Mouse (Mus musculus): ENCODE data around the gene Cd44. TPM values are rescaled to one million over a fixed set of nuclear protein-coding genes. Genes with fewer than 3 reads are reported as not detected.

Cd44 gene
- polyA plus RNA-seq, 1 experiment from 2014 or later = 8.2 TPM

GRCm38 (mm10) chr2:102912951-102913350, 11.5 kb upstream of the Cd44 start:
- Histone ChIP-seq H3K36me3 (no peaks in the 10 kb centered on the region), H3K9me3 (no peaks in the 10 kb centered on the region), H3K4me1 (0 out of 2 replicates have a peak, but pooled peaks cover 3% of the 10 kb centered on the region), H3K4me2 (replicated peaks) (no peak overlapping the region), H3K27me3 (no peaks in the 10 kb centered on the region), H3K9ac (no peak overlapping the region), H3K4me3 (no peak overlapping the region), H3K27ac (no peak overlapping the region)
- WGBS = 61% methylated on average over 2 of the region's 2 CpGs
- ATAC-seq (ENCODE audit: insufficient number of reproducible peaks, insufficient read depth, low FRiP score, low TSS enrichment) = no peak

GRCm38 (mm10) chr2:102912469-102912868, 11.0 kb upstream of the Cd44 start:
- H3K27me3 ChIP-seq = no peaks in the 10 kb centered on the region
- H3K9me3 ChIP-seq = no peaks in the 10 kb centered on the region
- H3K9ac ChIP-seq = no peak overlapping the region
- no peaks in the 10 kb centered on the region for H3K36me3 ChIP-seq
- no peak for ATAC-seq (ENCODE audit: insufficient number of reproducible peaks, insufficient read depth, low FRiP score, low TSS enrichment)
- 0 out of 2 replicates have a peak, but pooled peaks cover 3% of the 10 kb centered on the region for H3K4me1 ChIP-seq
- WGBS = 71% methylated on average over 3 of the region's 3 CpGs
- no peak overlapping the region for H3K4me2 ChIP-seq (replicated peaks)
- H3K27ac ChIP-seq = no peak overlapping the region
- H3K4me3 ChIP-seq = no peak overlapping the region

GRCm38 (mm10) chr2:102909403-102909802, 7.9 kb upstream of the Cd44 start:
- H3K4me2 ChIP-seq (replicated peaks) = no peak overlapping the region
- H3K4me3 ChIP-seq = no peak overlapping the region
- 63% methylated on average over 1 of the region's 1 CpGs for WGBS
- H3K27me3 ChIP-seq = no peaks in the 10 kb centered on the region
- H3K36me3 ChIP-seq = no peaks in the 10 kb centered on the region
- H3K9me3 ChIP-seq = no peaks in the 10 kb centered on the region
- no peak for ATAC-seq (ENCODE audit: insufficient number of reproducible peaks, insufficient read depth, low FRiP score, low TSS enrichment)
- H3K27ac ChIP-seq = no peak overlapping the region
- H3K4me1 ChIP-seq = no peaks in the 10 kb centered on the region
- no peak overlapping the region for H3K9ac ChIP-seq

- Histone ChIP-seq H3K4me3 (no peak overlapping the region), H3K36me3 (no peaks in the 10 kb centered on the region)
- WGBS = 82% methylated on average over 3 of the region's 3 CpGs
These were observed 4.1 kb upstream of the Cd44 start for GRCm38 (mm10) chr2:102905604-102906003.

GRCm38 (mm10) chr2:102901828-102902223, 361 bp upstream of the Cd44 start:
- peak overlapping the region; percentile 44 for H3K4me3 ChIP-seq
- H3K9me3 ChIP-seq = no peaks in the 10 kb centered on the region
- WGBS = 7% methylated on average over 3 of the region's 3 CpGs
- H3K27ac ChIP-seq = no peak overlapping the region
- H3K36me3 ChIP-seq = no peaks in the 10 kb centered on the region
- peak overlapping the region; percentile 44; the same call in 1 of the 2 replicates for H3K9ac ChIP-seq
- H3K4me2 ChIP-seq (replicated peaks) = peak overlapping the region; percentile 76
- 0 out of 2 replicates have a peak, but pooled peaks cover 5% of the 10 kb centered on the region for H3K4me1 ChIP-seq
- no peak for ATAC-seq (ENCODE audit: insufficient number of reproducible peaks, insufficient read depth, low FRiP score, low TSS enrichment)
- H3K27me3 ChIP-seq = peaks cover 19% of the 10 kb centered on the region

More at GRCm38 (mm10) chr2:102905604-102906003, 4.1 kb upstream of the Cd44 start:
- no peak for ATAC-seq (ENCODE audit: insufficient number of reproducible peaks, insufficient read depth, low FRiP score, low TSS enrichment)
- 0 out of 2 replicates have a peak, but pooled peaks cover 5% of the 10 kb centered on the region for H3K4me1 ChIP-seq
- peaks cover 16% of the 10 kb centered on the region for H3K27me3 ChIP-seq
- no peak overlapping the region for H3K4me2 ChIP-seq (replicated peaks)
- H3K9me3 ChIP-seq = no peaks in the 10 kb centered on the region
- H3K9ac ChIP-seq = no peak overlapping the region
- no peak overlapping the region for H3K27ac ChIP-seq

- H3K4me1 ChIP-seq = 0 out of 2 replicates have a peak, but pooled peaks cover 5% of the 10 kb centered on the region
- peak overlapping the region; percentile 44; the same call in 1 of the 2 replicates for H3K4me3 ChIP-seq
- no peaks in the 10 kb centered on the region for H3K36me3 ChIP-seq
- H3K9me3 ChIP-seq = no peaks in the 10 kb centered on the region
- ATAC-seq (ENCODE audit: insufficient number of reproducible peaks, insufficient read depth, low FRiP score, low TSS enrichment) = no peak
- 61% methylated on average over 7 of the region's 7 CpGs for WGBS
- H3K27me3 ChIP-seq = peaks cover 19% of the 10 kb centered on the region
- no peak overlapping the region for H3K9ac ChIP-seq
- peak overlapping the region; percentile 76 for H3K4me2 ChIP-seq (replicated peaks)
- no peak overlapping the region for H3K27ac ChIP-seq
These were observed 1.2 kb downstream of the Cd44 start for GRCm38 (mm10) chr2:102900230-102900721.

GRCm38 (mm10) chr2:102899238-102899637, 2.2 kb downstream of the Cd44 start:
- Histone ChIP-seq H3K27ac (no peak overlapping the region), H3K4me3 (no peak overlapping the region), H3K36me3 (no peaks in the 10 kb centered on the region), H3K9ac (no peak overlapping the region), H3K9me3 (no peaks in the 10 kb centered on the region), H3K4me2 (replicated peaks) (no peak overlapping the region), H3K4me1 (0 out of 2 replicates have a peak, but pooled peaks cover 5% of the 10 kb centered on the region), H3K27me3 (peaks cover 19% of the 10 kb centered on the region)
- WGBS = 76% methylated on average over 3 of the region's 3 CpGs
- no peak for ATAC-seq (ENCODE audit: insufficient number of reproducible peaks, insufficient read depth, low FRiP score, low TSS enrichment)

GRCm38 (mm10) chr2:102898585-102898984, 2.9 kb downstream of the Cd44 start:
- no peak overlapping the region for H3K4me3 ChIP-seq
- peaks cover 19% of the 10 kb centered on the region for H3K27me3 ChIP-seq
- no peaks in the 10 kb centered on the region for H3K9me3 ChIP-seq
- 82% methylated on average over 3 of the region's 3 CpGs for WGBS
- H3K4me1 ChIP-seq = 0 out of 2 replicates have a peak, but pooled peaks cover 5% of the 10 kb centered on the region
- no peaks in the 10 kb centered on the region for H3K36me3 ChIP-seq
- no peak overlapping the region for H3K4me2 ChIP-seq (replicated peaks)
- no peak overlapping the region for H3K9ac ChIP-seq
- ATAC-seq (ENCODE audit: insufficient number of reproducible peaks, insufficient read depth, low FRiP score, low TSS enrichment) = no peak
- no peak overlapping the region for H3K27ac ChIP-seq

GRCm38 (mm10) chr2:102896154-102896553, 5.3 kb downstream of the Cd44 start:
- Histone ChIP-seq H3K4me2 (replicated peaks) (no peak overlapping the region), H3K27me3 (peaks cover 7% of the 10 kb centered on the region), H3K9ac (no peak overlapping the region), H3K9me3 (no peaks in the 10 kb centered on the region), H3K27ac (no peak overlapping the region), H3K36me3 (no peaks in the 10 kb centered on the region), H3K4me1 (0 out of 2 replicates have a peak, but pooled peaks cover 4% of the 10 kb centered on the region), H3K4me3 (no peak overlapping the region)
- ATAC-seq (ENCODE audit: insufficient number of reproducible peaks, insufficient read depth, low FRiP score, low TSS enrichment) = no peak
- WGBS = 83% methylated on average over 8 of the region's 8 CpGs

- Histone ChIP-seq H3K4me1 (no peaks in the 10 kb centered on the region), H3K27me3 (no peaks in the 10 kb centered on the region), H3K4me3 (no peak overlapping the region), H3K36me3 (no peaks in the 10 kb centered on the region), H3K4me2 (replicated peaks) (no peak overlapping the region), H3K9me3 (no peaks in the 10 kb centered on the region), H3K9ac (no peak overlapping the region), H3K27ac (no peak overlapping the region)
- ATAC-seq (ENCODE audit: insufficient number of reproducible peaks, insufficient read depth, low FRiP score, low TSS enrichment) = no peak
- 85% methylated on average over 1 of the region's 1 CpGs for WGBS
These were observed 6.3 kb downstream of the Cd44 start for GRCm38 (mm10) chr2:102895197-102895596.

GRCm38 (mm10) chr2:102894785-102895184, 6.7 kb downstream of the Cd44 start:
- no peak overlapping the region for H3K4me3 ChIP-seq
- no peak overlapping the region for H3K9ac ChIP-seq
- H3K9me3 ChIP-seq = no peaks in the 10 kb centered on the region
- H3K36me3 ChIP-seq = no peaks in the 10 kb centered on the region
- no peak overlapping the region for H3K4me2 ChIP-seq (replicated peaks)
- no peaks in the 10 kb centered on the region for H3K27me3 ChIP-seq
- 74% methylated on average over 4 of the region's 4 CpGs for WGBS
- H3K4me1 ChIP-seq = no peaks in the 10 kb centered on the region
- no peak overlapping the region for H3K27ac ChIP-seq
- ATAC-seq (ENCODE audit: insufficient number of reproducible peaks, insufficient read depth, low FRiP score, low TSS enrichment) = no peak

- no peak overlapping the region for H3K9ac ChIP-seq
- 15% methylated on average over 3 of the region's 3 CpGs for WGBS
- no peak overlapping the region for H3K4me2 ChIP-seq (replicated peaks)
- H3K36me3 ChIP-seq = no peaks in the 10 kb centered on the region
- H3K27ac ChIP-seq = no peak overlapping the region
- ATAC-seq (ENCODE audit: insufficient number of reproducible peaks, insufficient read depth, low FRiP score, low TSS enrichment) = no peak
- H3K4me1 ChIP-seq = no peaks in the 10 kb centered on the region
- no peaks in the 10 kb centered on the region for H3K9me3 ChIP-seq
- H3K4me3 ChIP-seq = no peak overlapping the region
- no peaks in the 10 kb centered on the region for H3K27me3 ChIP-seq
These were observed 12.7 kb downstream of the Cd44 start for GRCm38 (mm10) chr2:102888688-102889225.

Data from embryonic facial prominence, embryonic 12.5 days (tissue).